Mouse (Mus musculus) cortical plate, adult 2 months (tissue): ENCODE results near the gene Pdxdc1.

Source experiments
- CTCF ChIP-seq: fragments of 200-500 bp; IDR thresholded peaks from 2 replicates; pipeline ENCODE4 v1.5.1; 2011; ENCODE audit warnings: mild to moderate bottlenecking, control low read depth, low read length; ENCODE audit not compliant: insufficient read depth; ENCODE audit errors: extremely low read depth
- POLR2A ChIP-seq: fragments of 200-500 bp; IDR thresholded peaks from 2 replicates; pipeline ENCODE4 v1.6.1; 2011; ENCODE audit warnings: mild to moderate bottlenecking, low read length, control low read depth; ENCODE audit not compliant: insufficient read depth; ENCODE audit errors: extremely low read depth

- TF ChIP-seq CTCF (no peak), POLR2A (no peak)
These were observed 95.3 kb downstream of the Pdxdc1 start for GRCm38 (mm10) chr16:13807616-13808015.
